Mouse (Mus musculus): ENCODE measurements around the gene Atg14. TPM values are rescaled to one million over a fixed set of nuclear protein-coding genes. Genes with fewer than 3 reads are reported as not detected.
A peak's percentile ranks its signal among the peaks of the same experiment; 100 is the strongest.

Gene Atg14
- polyA plus RNA-seq, 1 experiment: 4.2 TPM

DNA sequence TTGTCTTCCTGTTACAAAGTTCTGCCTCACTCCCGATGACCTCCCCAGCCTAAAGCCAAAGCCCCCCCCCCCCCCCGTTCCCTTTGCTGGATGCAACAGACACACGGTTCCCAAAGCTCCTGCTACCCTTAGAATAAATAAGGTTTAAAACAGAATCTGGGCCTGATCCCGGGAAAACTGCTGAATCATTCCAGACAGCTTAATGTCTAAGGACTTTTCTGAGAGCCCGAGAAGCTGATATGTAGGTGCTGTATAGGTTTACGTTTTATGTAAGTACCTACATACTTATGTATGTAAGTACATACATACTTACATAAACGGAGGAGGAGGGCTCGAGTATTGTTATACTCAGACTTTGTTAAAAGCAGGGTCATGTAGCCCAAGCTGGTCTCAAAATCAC, 45.1 kb downstream of the Atg14 start:
- no peak for TF ChIP-seq CTCF (IDR thresholded peaks at IDR 0.05; ENCODE audit: extremely low read depth, insufficient read depth, insufficient read length, insufficient replicate concordance)
- TF ChIP-seq POLR2A (IDR thresholded peaks at IDR 0.05; ENCODE audit: low read depth, low read length): no peak
- WGBS: 86% methylated on average over 8 of the region's 8 CpGs
- DNase-seq (ENCODE audit: low read depth in 1 of 2, low spot score in 2 of 2): no peak
- peaks cover 1% of the 10 kb centered on the region; the same call in 1 of the 2 replicates for H3K36me3 ChIP-seq (ENCODE audit: control insufficient read depth, insufficient read depth, low read length)
- H3K27ac ChIP-seq (ENCODE audit: insufficient read depth, low read length): no peak overlapping the region
- no peaks in the 10 kb centered on the region for H3K27me3 ChIP-seq (ENCODE audit: control insufficient read depth, insufficient read depth, low read length)
- no peak overlapping the region for H3K4me3 ChIP-seq (ENCODE audit: extremely low read depth, insufficient read depth, insufficient read length)
- H3K4me1 ChIP-seq (ENCODE audit: control insufficient read depth, insufficient read depth, insufficient read length): no peaks in the 10 kb centered on the region

GRCm38 (mm10) chr14:47522301-47522700, 48.1 kb downstream of the Atg14 start:
- H3K27ac ChIP-seq (ENCODE audit: insufficient read depth, low read length): peak overlapping the region; percentile 48; the same call in 1 of the 2 replicates

DNA sequence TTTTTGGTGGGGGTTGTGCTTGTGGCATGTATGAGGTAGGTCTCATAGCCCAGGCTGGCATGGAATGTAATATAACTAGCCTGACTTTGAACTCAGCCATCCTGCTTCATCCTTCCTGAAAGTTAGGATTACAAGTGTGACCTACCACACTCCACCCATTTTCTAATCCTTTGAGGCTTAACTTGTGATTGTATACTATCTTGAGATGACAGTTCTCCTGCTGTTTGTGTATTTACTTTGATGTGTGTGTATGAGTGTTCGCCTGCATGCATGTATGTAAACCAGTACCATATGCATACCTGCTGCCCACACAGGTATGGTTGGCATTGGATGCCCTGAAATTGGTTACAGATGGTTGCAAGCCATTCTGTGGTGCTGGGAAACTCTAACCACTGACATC, 48.8 kb downstream of the Atg14 start:
- 90% methylated on average over 1 of the region's 1 CpGs for WGBS
- no peaks in the 10 kb centered on the region for H3K4me1 ChIP-seq (ENCODE audit: control insufficient read depth, insufficient read depth, insufficient read length)
- H3K27ac ChIP-seq (ENCODE audit: insufficient read depth, low read length): no peak overlapping the region
- H3K36me3 ChIP-seq (ENCODE audit: control insufficient read depth, insufficient read depth, low read length): no peaks in the 10 kb centered on the region; the same call in 1 of the 2 replicates
- DNase-seq (ENCODE audit: low read depth in 1 of 2, low spot score in 2 of 2): no peak
- H3K4me3 ChIP-seq (ENCODE audit: extremely low read depth, insufficient read depth, insufficient read length): no peak overlapping the region
- no peak for TF ChIP-seq CTCF (IDR thresholded peaks at IDR 0.05; ENCODE audit: extremely low read depth, insufficient read depth, insufficient read length, insufficient replicate concordance)
- TF ChIP-seq POLR2A (IDR thresholded peaks at IDR 0.05; ENCODE audit: low read depth, low read length): no peak
- H3K27me3 ChIP-seq (ENCODE audit: control insufficient read depth, insufficient read depth, low read length): no peaks in the 10 kb centered on the region

More at GRCm38 (mm10) chr14:47522301-47522700, 48.1 kb downstream of the Atg14 start:
- TF ChIP-seq CTCF (IDR thresholded peaks at IDR 0.05; ENCODE audit: extremely low read depth, insufficient read depth, insufficient read length, insufficient replicate concordance): no peak
- no peak for TF ChIP-seq POLR2A (IDR thresholded peaks at IDR 0.05; ENCODE audit: low read depth, low read length)
- 81% methylated on average over 7 of the region's 7 CpGs for WGBS
- Histone ChIP-seq H3K27me3 (ENCODE audit: control insufficient read depth, insufficient read depth, low read length) (no peaks in the 10 kb centered on the region), H3K36me3 (ENCODE audit: control insufficient read depth, insufficient read depth, low read length) (peaks cover 1% of the 10 kb centered on the region; the same call in 1 of the 2 replicates), H3K4me1 (ENCODE audit: control insufficient read depth, insufficient read depth, insufficient read length) (no peaks in the 10 kb centered on the region), H3K4me3 (ENCODE audit: extremely low read depth, insufficient read depth, insufficient read length) (no peak overlapping the region)
- DNase-seq (ENCODE audit: low read depth in 1 of 2, low spot score in 2 of 2): no peak

DNA sequence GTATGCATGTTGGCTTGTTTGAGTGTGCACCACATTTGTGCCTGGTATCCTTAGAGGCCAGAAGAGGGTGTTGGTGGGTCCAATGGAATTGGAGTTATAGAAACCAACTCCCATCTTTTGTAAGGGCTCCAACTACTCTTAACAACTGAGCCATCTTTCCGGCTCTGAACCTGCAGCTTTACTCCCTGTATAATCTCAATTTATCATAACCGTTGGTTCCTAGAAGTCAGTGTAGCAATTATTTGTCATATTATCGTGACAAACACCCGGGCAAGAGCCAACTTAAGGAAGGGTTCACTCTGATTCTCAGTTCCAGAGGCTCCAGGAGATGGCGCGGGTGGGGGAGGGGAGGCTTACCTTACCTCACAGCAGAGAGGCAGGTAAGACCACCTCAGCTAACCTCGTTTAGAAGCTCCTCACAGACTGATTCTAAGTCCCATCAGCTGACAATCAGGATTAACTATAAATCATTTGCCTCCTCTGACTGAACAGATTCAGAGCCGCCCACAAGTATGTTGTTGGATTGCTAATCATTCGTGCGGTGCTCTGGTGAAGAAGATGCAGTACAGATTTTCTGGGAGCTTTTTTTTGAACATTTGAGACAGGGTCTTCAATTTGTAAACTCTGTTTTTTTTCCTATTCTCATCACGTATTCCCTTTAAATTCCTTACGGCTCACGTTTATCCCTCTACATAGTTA, 49.5 kb downstream of the Atg14 start:
- H3K4me1 ChIP-seq (ENCODE audit: control insufficient read depth, insufficient read depth, insufficient read length): no peaks in the 10 kb centered on the region
- no peak overlapping the region for H3K4me3 ChIP-seq (ENCODE audit: extremely low read depth, insufficient read depth, insufficient read length)
- 91% methylated on average over 13 of the region's 13 CpGs for WGBS
- H3K27ac ChIP-seq (ENCODE audit: insufficient read depth, low read length): no peak overlapping the region
- H3K27me3 ChIP-seq (ENCODE audit: control insufficient read depth, insufficient read depth, low read length): no peaks in the 10 kb centered on the region
- DNase-seq (ENCODE audit: low read depth in 1 of 2, low spot score in 2 of 2): no peak
- H3K36me3 ChIP-seq (ENCODE audit: control insufficient read depth, insufficient read depth, low read length): no peaks in the 10 kb centered on the region
- no peak for TF ChIP-seq CTCF (IDR thresholded peaks at IDR 0.05; ENCODE audit: extremely low read depth, insufficient read depth, insufficient read length, insufficient replicate concordance)
- no peak for TF ChIP-seq POLR2A (IDR thresholded peaks at IDR 0.05; ENCODE audit: low read depth, low read length)

- Histone ChIP-seq H3K27ac (ENCODE audit: insufficient read depth, low read length) (no peak overlapping the region), H3K4me1 (ENCODE audit: control insufficient read depth, insufficient read depth, insufficient read length) (no peaks in the 10 kb centered on the region), H3K4me3 (ENCODE audit: extremely low read depth, insufficient read depth, insufficient read length) (no peak overlapping the region), H3K36me3 (ENCODE audit: control insufficient read depth, insufficient read depth, low read length) (no peaks in the 10 kb centered on the region), H3K27me3 (ENCODE audit: control insufficient read depth, insufficient read depth, low read length) (no peaks in the 10 kb centered on the region)
- TF ChIP-seq CTCF (IDR thresholded peaks at IDR 0.05; ENCODE audit: extremely low read depth, insufficient read depth, insufficient read length, insufficient replicate concordance) (no peak), POLR2A (IDR thresholded peaks at IDR 0.05; ENCODE audit: low read depth, low read length) (no peak)
- DNase-seq (ENCODE audit: low read depth in 1 of 2, low spot score in 2 of 2): peak in 1 of 2 experiments; percentile 19
- WGBS: 55% methylated on average over 6 of the region's 6 CpGs
Measured at GRCm38 (mm10) chr14:47518619-47519018, 51.8 kb downstream of the Atg14 start.

DNA sequence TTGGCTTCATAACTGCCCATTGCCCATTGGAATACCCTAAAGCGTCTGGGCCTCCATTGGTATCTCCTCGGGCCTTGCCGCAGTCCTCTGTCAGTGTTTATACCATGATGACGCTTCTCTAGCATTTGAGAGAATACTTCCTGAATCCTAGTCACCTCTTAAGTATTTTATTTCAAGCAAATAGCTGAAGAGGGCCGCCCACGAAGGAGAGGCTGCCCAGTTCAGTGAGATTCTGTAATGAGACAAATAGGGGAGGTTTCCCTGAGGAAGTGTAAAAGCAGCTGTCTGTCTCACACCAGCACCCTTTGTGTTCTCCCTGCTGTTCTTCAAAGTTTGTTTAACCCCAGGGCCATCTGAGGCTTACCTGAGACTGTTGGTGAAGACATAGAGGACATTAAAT, 53.7 kb downstream of the Atg14 start:
- WGBS: 82% methylated on average over 6 of the region's 6 CpGs
- Histone ChIP-seq H3K36me3 (ENCODE audit: control insufficient read depth, insufficient read depth, low read length) (no peaks in the 10 kb centered on the region), H3K27ac (ENCODE audit: insufficient read depth, low read length) (no peak overlapping the region), H3K4me1 (ENCODE audit: control insufficient read depth, insufficient read depth, insufficient read length) (peaks cover 3% of the 10 kb centered on the region; the same call in 1 of the 2 replicates), H3K27me3 (ENCODE audit: control insufficient read depth, insufficient read depth, low read length) (no peaks in the 10 kb centered on the region), H3K4me3 (ENCODE audit: extremely low read depth, insufficient read depth, insufficient read length) (no peak overlapping the region)
- no peak for DNase-seq (ENCODE audit: low read depth in 1 of 2, low spot score in 2 of 2)
- TF ChIP-seq POLR2A (IDR thresholded peaks at IDR 0.05; ENCODE audit: low read depth, low read length): no peak
- TF ChIP-seq CTCF (IDR thresholded peaks at IDR 0.05; ENCODE audit: extremely low read depth, insufficient read depth, insufficient read length, insufficient replicate concordance): no peak

- Histone ChIP-seq H3K4me1 (ENCODE audit: control insufficient read depth, insufficient read depth, insufficient read length) (peaks cover 3% of the 10 kb centered on the region; the same call in 1 of the 2 replicates), H3K4me3 (ENCODE audit: extremely low read depth, insufficient read depth, insufficient read length) (no peak overlapping the region), H3K27ac (ENCODE audit: insufficient read depth, low read length) (peak overlapping the region; percentile 57; the same call in 1 of the 2 replicates), H3K36me3 (ENCODE audit: control insufficient read depth, insufficient read depth, low read length) (no peaks in the 10 kb centered on the region), H3K27me3 (ENCODE audit: control insufficient read depth, insufficient read depth, low read length) (no peaks in the 10 kb centered on the region)
- TF ChIP-seq CTCF (IDR thresholded peaks at IDR 0.05; ENCODE audit: extremely low read depth, insufficient read depth, insufficient read length, insufficient replicate concordance) (no peak), POLR2A (IDR thresholded peaks at IDR 0.05; ENCODE audit: low read depth, low read length) (no peak)
- DNase-seq (ENCODE audit: low read depth in 1 of 2, low spot score in 2 of 2): no peak
- WGBS: 78% methylated on average over 8 of the region's 8 CpGs
Measured at GRCm38 (mm10) chr14:47515636-47516035, 54.8 kb downstream of the Atg14 start.

Measured in spleen, adult 2 months (tissue).